Mouse (Mus musculus): ENCODE measurements at regions not wholly inside any gene's neighbourhood (a gene's known extent, or its start where the extent isn't known, plus 50 kb on each side); places are given as distances from the start of the nearest gene placed in this dataset.

GRCm38 (mm10) chr1:34742234-34742633, 100.6 kb downstream of the Fam168b start:
- Histone ChIP-seq H3K4me1 (replicated peaks) (no peaks in the 10 kb centered on the region), H3K4me3 (replicated peaks) (no peak overlapping the region), H3K36me3 (no peaks in the 10 kb centered on the region), H3K9me3 (replicated peaks) (no peaks in the 10 kb centered on the region), H3K27me3 (no peaks in the 10 kb centered on the region), H3K4me2 (no peak overlapping the region), H3K9ac (no peak overlapping the region), H3K27ac (no peak overlapping the region)
- 45% methylated on average over 2 of the region's 2 CpGs for WGBS (ENCODE audit: insufficient replicate concordance)
- no peak for ATAC-seq (ENCODE audit: low read depth)
- DNase-seq = no peak

- Histone ChIP-seq H3K27me3 (peaks cover 32% of the 10 kb centered on the region), H3K9me3 (replicated peaks) (no peaks in the 10 kb centered on the region), H3K4me1 (replicated peaks) (no peaks in the 10 kb centered on the region), H3K4me3 (replicated peaks) (no peak overlapping the region), H3K36me3 (no peaks in the 10 kb centered on the region), H3K27ac (no peak overlapping the region), H3K4me2 (no peak overlapping the region), H3K9ac (no peak overlapping the region)
- DNase-seq (no peak), ATAC-seq (ENCODE audit: low read depth) (no peak)
- 61% methylated on average over 6 of the region's 6 CpGs for WGBS (ENCODE audit: insufficient replicate concordance)
Observed at GRCm38 (mm10) chr1:34745881-34746280, 97.0 kb downstream of the Fam168b start.

GRCm38 (mm10) chr1:34749161-34750040, 93.5 kb downstream of the Fam168b start:
- Histone ChIP-seq H3K27me3 (peaks cover 60% of the 10 kb centered on the region), H3K4me3 (replicated peaks) (no peak overlapping the region), H3K9ac (no peak overlapping the region), H3K4me1 (replicated peaks) (no peaks in the 10 kb centered on the region), H3K36me3 (no peaks in the 10 kb centered on the region), H3K27ac (no peak overlapping the region), H3K4me2 (no peak overlapping the region), H3K9me3 (replicated peaks) (no peaks in the 10 kb centered on the region)
- 11% methylated on average over 14 of the region's 14 CpGs for WGBS (ENCODE audit: insufficient replicate concordance)
- ATAC-seq (ENCODE audit: low read depth) (no peak), DNase-seq (no peak)

DNA sequence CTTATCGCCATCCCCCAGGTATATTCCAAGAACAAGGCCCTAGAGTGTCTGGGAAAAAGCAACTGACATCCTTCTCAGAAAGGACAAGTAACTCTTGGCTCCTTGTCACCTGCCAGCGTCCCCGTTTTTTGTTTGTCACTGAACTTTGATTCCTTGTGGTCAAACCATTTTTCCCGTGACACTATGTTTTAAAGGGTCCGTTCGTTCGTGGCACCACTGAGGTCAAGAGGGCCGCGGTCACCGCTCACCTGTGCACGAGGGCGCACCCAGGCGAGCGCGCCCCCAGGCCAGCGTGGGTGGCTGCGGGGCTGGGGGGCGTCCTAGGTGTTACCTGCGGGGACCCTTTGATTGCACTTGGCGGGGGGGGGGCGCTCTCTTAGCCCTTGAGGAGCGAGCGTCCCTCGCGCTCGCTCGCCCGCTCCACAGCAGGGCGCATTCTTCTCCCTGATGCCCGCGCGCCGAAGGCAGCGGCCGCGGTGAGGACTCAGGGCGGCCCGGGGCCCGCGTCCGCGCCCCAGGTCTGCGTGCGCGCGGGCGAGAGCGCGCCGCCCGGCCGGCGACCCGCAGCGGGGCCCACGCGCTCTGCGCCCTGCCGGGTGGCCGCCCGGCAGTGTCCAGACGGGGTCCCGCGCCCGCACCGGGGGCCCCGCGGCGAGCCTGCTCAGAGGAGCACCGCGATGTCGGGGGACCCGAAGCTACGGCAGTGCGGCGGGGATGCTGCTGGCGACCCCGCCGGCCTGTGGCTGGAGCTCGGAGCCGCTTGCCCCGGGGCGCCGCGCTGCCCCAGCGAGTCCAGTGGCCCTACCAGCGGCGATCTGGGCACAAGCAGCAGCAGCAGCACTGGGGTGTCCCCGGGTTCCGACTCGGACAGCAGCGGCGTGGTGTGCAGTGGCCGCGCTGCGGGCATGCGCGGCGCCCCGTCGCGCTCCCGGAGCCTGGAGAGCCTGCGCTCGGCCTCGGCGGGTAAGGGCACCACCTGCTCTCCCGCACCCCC, 92.5 kb downstream of the Fam168b start:
- 2% methylated on average over 96 of the region's 108 CpGs for WGBS (ENCODE audit: insufficient replicate concordance)
- Histone ChIP-seq H3K27ac (no peak overlapping the region), H3K4me2 (peak overlapping the region; percentile 61), H3K4me1 (replicated peaks) (no peaks in the 10 kb centered on the region), H3K36me3 (no peaks in the 10 kb centered on the region), H3K9ac (no peak overlapping the region), H3K27me3 (peaks cover 60% of the 10 kb centered on the region), H3K4me3 (replicated peaks) (peak overlapping the region; percentile 41), H3K9me3 (replicated peaks) (no peaks in the 10 kb centered on the region)
- no peak for DNase-seq
- ATAC-seq (ENCODE audit: low read depth) = no peak

GRCm38 (mm10) chr1:34751128-34751527, 91.7 kb downstream of the Fam168b start:
- 4% methylated on average over 6 of the region's 6 CpGs for WGBS (ENCODE audit: insufficient replicate concordance)
- Histone ChIP-seq H3K27ac (no peak overlapping the region), H3K9me3 (replicated peaks) (no peaks in the 10 kb centered on the region), H3K9ac (no peak overlapping the region), H3K27me3 (peaks cover 60% of the 10 kb centered on the region), H3K4me3 (replicated peaks) (no peak overlapping the region), H3K4me1 (replicated peaks) (no peaks in the 10 kb centered on the region), H3K4me2 (peak overlapping the region; percentile 61; the same call in 1 of the 2 replicates), H3K36me3 (no peaks in the 10 kb centered on the region)
- ATAC-seq (ENCODE audit: low read depth) = no peak
- DNase-seq = no peak

GRCm38 (mm10) chr1:34753581-34753980, 89.3 kb downstream of the Fam168b start:
- Histone ChIP-seq H3K4me3 (replicated peaks) (no peak overlapping the region), H3K27ac (no peak overlapping the region), H3K9ac (no peak overlapping the region), H3K4me1 (replicated peaks) (no peaks in the 10 kb centered on the region), H3K36me3 (no peaks in the 10 kb centered on the region), H3K4me2 (no peak overlapping the region), H3K27me3 (peaks cover 51% of the 10 kb centered on the region), H3K9me3 (replicated peaks) (no peaks in the 10 kb centered on the region)
- ATAC-seq (ENCODE audit: low read depth) = no peak
- no peak for DNase-seq
- 39% methylated on average over 5 of the region's 5 CpGs for WGBS (ENCODE audit: insufficient replicate concordance)

GRCm38 (mm10) chr1:34760547-34760946, 82.3 kb downstream of the Fam168b start:
- 52% methylated on average over 4 of the region's 4 CpGs for WGBS (ENCODE audit: insufficient replicate concordance)
- no peak overlapping the region for H3K9ac ChIP-seq
- no peak overlapping the region for H3K27ac ChIP-seq
- H3K4me2 ChIP-seq = no peak overlapping the region
- no peak overlapping the region for H3K4me3 ChIP-seq (replicated peaks)
- no peaks in the 10 kb centered on the region for H3K4me1 ChIP-seq (replicated peaks)
- ATAC-seq (ENCODE audit: low read depth) = no peak
- no peaks in the 10 kb centered on the region for H3K27me3 ChIP-seq
- no peak for DNase-seq
- no peaks in the 10 kb centered on the region for H3K36me3 ChIP-seq
- no peaks in the 10 kb centered on the region for H3K9me3 ChIP-seq (replicated peaks)

DNA sequence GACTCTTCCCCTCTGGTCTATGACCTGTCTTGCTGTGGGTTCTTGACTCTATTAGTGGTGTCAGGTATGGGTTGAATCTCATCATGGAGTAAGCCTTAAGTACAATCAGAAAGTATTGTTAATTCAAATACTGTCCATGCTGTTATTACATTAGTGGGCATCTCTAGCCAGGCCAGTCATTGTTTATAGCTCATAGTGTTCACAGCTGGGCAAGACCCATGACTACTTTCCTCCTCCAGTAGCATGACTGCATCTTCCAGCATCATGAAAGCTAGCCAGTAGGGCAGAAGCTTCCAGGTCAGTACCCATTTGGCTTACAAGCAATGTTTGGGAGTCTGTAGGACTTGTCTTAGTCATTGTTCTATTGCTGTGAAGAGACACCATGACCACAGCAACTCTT, 81.4 kb downstream of the Fam168b start:
- no peak for ATAC-seq (ENCODE audit: low read depth)
- DNase-seq = no peak
- H3K4me1 ChIP-seq (replicated peaks) = no peaks in the 10 kb centered on the region
- no peaks in the 10 kb centered on the region for H3K36me3 ChIP-seq
- no peak overlapping the region for H3K27ac ChIP-seq
- H3K4me2 ChIP-seq = no peak overlapping the region
- H3K4me3 ChIP-seq (replicated peaks) = no peak overlapping the region
- H3K9ac ChIP-seq = no peak overlapping the region
- H3K9me3 ChIP-seq (replicated peaks) = no peaks in the 10 kb centered on the region
- H3K27me3 ChIP-seq = no peaks in the 10 kb centered on the region

DNA sequence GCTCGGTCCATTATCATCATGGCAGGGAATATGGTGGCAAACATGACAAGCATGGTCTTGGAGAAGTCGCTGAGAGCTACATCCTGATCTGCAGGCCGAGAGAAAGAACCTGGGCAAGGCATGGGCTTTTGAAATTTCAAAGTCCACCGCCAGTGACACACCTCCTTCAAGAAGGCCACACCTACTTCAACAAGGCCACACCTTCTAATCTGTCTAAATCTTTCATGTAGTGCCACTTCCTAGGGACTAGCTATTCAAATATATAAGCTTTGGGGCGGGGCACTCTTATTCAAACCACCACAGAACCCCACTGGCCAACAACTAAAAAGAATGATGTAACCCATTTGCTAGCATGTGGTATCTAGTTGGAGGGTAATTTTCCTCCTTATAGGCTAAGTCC, 81.0 kb downstream of the Fam168b start:
- H3K4me3 ChIP-seq (replicated peaks) = no peak overlapping the region
- ATAC-seq (ENCODE audit: low read depth) (no peak), DNase-seq (no peak)
- no peak overlapping the region for H3K27ac ChIP-seq
- no peaks in the 10 kb centered on the region for H3K4me1 ChIP-seq (replicated peaks)
- no peaks in the 10 kb centered on the region for H3K36me3 ChIP-seq
- no peak overlapping the region for H3K4me2 ChIP-seq
- WGBS (ENCODE audit: insufficient replicate concordance) = 56% methylated on average over 5 of the region's 5 CpGs
- no peaks in the 10 kb centered on the region for H3K27me3 ChIP-seq
- no peak overlapping the region for H3K9ac ChIP-seq
- H3K9me3 ChIP-seq (replicated peaks) = no peaks in the 10 kb centered on the region
